Mouse (Mus musculus): ENCODE measurements at regions not wholly inside any gene's neighbourhood (a gene's known extent, or its start where the extent isn't known, plus 50 kb on each side); places are given as distances from the start of the nearest gene placed in this dataset.
"Not testable (repeated sequence)": the region's sequence is repeated elsewhere in the genome, so short reads cannot be mapped to it uniquely, and the experiment has no call there.

GRCm38 (mm10) chr13:13888847-13889246 is 65.4 kb upstream of the B3galnt2 start:
- intact Hi-C loops (cut with DNase I): not testable (repeated sequence)

DNA sequence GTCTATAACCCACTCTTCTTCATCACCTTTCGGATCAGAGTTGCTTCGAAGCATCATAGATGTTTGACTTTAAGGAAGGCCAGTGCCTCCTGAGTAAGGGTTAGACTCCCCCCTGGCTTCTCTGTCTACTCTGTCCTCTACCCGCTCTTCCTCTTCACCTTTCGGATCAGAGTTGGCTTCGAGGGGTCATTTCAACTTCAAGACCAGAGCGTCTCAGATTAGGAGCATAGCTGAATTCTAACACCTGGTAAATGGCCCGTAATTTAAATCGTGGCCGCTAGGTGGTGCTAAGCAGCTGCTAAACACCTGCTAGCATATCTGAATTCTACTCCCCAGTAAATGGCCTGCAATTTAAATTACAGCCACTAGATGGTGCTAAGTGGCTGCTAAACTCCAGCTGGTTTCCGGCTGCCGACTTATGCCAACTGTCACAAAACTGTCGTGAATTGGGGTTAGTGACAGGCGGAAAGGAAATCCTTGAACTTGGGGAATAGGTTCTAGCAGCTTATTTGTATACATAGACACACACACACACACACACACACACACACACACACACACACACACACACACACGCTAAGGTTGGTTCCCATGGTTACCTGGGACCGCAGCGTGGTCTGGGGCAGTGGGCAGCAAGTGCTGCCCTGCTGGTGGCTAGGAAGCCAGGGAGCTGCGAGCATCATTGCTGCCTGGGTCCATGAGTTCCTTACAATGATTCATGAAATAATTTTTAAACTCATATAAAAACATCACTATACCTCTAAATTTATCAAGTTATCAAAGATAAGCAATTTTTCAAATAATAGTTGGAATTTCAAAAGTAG is 64.8 kb upstream of the B3galnt2 start:
- intact Hi-C loops (cut with DNase I): loop anchor here (10.0 kb wide), 1 partner anchor 715 kb away; no protein-coding TSS in a partner anchor

DNA sequence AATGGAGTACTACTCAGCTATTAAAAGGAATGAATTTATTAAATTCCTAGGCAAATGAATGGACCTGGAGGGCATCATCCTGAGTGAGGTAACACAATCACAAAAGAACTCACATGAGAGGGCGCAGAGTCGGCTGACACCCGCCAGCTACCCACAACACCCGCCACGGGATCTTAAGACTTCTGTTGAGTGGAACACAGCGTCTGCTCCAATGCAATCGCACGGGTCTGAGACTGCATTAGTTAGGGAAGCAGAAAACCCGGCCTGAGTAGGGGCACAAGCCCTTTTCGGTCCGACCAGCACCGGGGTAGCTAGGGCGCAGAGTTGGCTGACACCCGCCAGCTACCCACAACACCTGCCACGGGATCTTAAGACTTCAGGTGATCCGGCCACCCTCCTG is 52.1 kb upstream of the B3galnt2 start:
- intact Hi-C loops (cut with DNase I): not testable (repeated sequence)

Measured in adrenal gland (tissue).